Mouse (Mus musculus): ENCODE measurements at regions not wholly inside any gene's neighbourhood (a gene's known extent, or its start where the extent isn't known, plus 50 kb on each side); places are given as distances from the start of the nearest gene placed in this dataset.

DNA sequence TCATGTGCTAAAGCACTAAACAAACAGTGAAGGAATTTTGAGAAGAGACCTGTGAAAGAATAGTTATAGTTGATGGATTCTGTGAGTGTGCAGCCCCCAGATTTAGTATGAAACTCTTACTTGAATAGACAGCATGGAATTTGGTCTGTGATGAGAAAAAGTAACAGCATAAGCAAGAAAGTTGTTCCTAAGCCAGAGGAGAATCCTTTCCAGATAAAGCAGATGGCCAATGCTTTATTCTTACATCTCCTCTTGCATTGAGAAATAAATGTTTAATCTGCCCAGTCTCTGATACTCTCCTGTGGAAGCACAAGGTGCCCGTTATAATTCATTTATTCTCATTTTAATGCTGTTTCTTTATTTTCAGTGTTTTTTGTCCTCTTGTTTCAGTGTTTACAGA lies 263.5 kb downstream of the Tecrl start:
- H3K4me3 ChIP-seq (ENCODE audit: insufficient read depth, low read length) = no peak overlapping the region
- no peak overlapping the region for H3K27ac ChIP-seq (ENCODE audit: insufficient read depth, low read length)
- TF ChIP-seq POLR2A (IDR thresholded peaks at IDR 0.05; ENCODE audit: extremely low read depth, insufficient read depth, low read length) (no peak), CTCF (IDR thresholded peaks at IDR 0.05; ENCODE audit: extremely low read depth, insufficient read depth, low read length) (no peak)
- no peaks in the 10 kb centered on the region for H3K4me1 ChIP-seq (ENCODE audit: control insufficient read depth, insufficient read depth, low read length)

- Histone ChIP-seq H3K4me1 (ENCODE audit: control insufficient read depth, insufficient read depth, low read length) (no peaks in the 10 kb centered on the region), H3K27ac (ENCODE audit: insufficient read depth, low read length) (peak overlapping the region; percentile 59), H3K4me3 (ENCODE audit: insufficient read depth, low read length) (no peak overlapping the region)
- TF ChIP-seq POLR2A (IDR thresholded peaks at IDR 0.05; ENCODE audit: extremely low read depth, insufficient read depth, low read length) (no peak), CTCF (IDR thresholded peaks at IDR 0.05; ENCODE audit: extremely low read depth, insufficient read depth, low read length) (no peak)
These were observed 300.2 kb downstream of the Tecrl start for GRCm38 (mm10) chr5:83054819-83055218.

GRCm38 (mm10) chr5:83047214-83047613 lies 307.8 kb downstream of the Tecrl start:
- no peak overlapping the region for H3K4me3 ChIP-seq (ENCODE audit: insufficient read depth, low read length)
- TF ChIP-seq CTCF (IDR thresholded peaks at IDR 0.05; ENCODE audit: extremely low read depth, insufficient read depth, low read length) = no peak
- no peak for TF ChIP-seq POLR2A (IDR thresholded peaks at IDR 0.05; ENCODE audit: extremely low read depth, insufficient read depth, low read length)
- no peaks in the 10 kb centered on the region for H3K4me1 ChIP-seq (ENCODE audit: control insufficient read depth, insufficient read depth, low read length)
- no peak overlapping the region for H3K27ac ChIP-seq (ENCODE audit: insufficient read depth, low read length)

GRCm38 (mm10) chr5:83029703-83030102 lies 325.3 kb downstream of the Tecrl start:
- Histone ChIP-seq H3K4me3 (ENCODE audit: insufficient read depth, low read length) (no peak overlapping the region), H3K4me1 (ENCODE audit: control insufficient read depth, insufficient read depth, low read length) (no peaks in the 10 kb centered on the region), H3K27ac (ENCODE audit: insufficient read depth, low read length) (no peak overlapping the region)
- TF ChIP-seq CTCF (IDR thresholded peaks at IDR 0.05; ENCODE audit: extremely low read depth, insufficient read depth, low read length) = no peak

DNA sequence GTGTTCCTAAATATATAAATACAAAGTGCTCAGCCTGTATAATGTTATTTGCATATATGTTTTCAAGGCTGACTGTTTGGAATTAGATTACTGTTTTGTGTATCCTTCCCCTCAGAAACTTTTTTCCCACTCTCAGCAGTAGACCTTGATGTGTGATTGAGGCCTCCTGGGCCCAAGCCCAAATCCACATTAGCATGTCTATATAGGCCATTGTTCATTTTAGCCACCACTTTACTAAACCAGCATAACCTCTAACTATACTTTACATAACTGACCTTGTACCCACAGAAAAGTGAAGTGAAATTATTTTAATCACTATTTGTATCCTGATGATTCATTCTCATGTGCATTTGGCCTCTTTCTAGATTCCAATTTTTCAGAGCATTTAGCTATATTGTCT lies 349.0 kb downstream of the Tecrl start:
- Histone ChIP-seq H3K4me3 (ENCODE audit: insufficient read depth, low read length) (no peak overlapping the region), H3K4me1 (ENCODE audit: control insufficient read depth, insufficient read depth, low read length) (no peaks in the 10 kb centered on the region), H3K27ac (ENCODE audit: insufficient read depth, low read length) (no peak overlapping the region)
- TF ChIP-seq POLR2A (IDR thresholded peaks at IDR 0.05; ENCODE audit: extremely low read depth, insufficient read depth, low read length) (no peak), CTCF (IDR thresholded peaks at IDR 0.05; ENCODE audit: extremely low read depth, insufficient read depth, low read length) (no peak)

GRCm38 (mm10) chr5:82989056-82989455 lies 365.9 kb downstream of the Tecrl start:
- Histone ChIP-seq H3K4me3 (ENCODE audit: insufficient read depth, low read length) (no peak overlapping the region), H3K27ac (ENCODE audit: insufficient read depth, low read length) (no peak overlapping the region), H3K4me1 (ENCODE audit: control insufficient read depth, insufficient read depth, low read length) (no peaks in the 10 kb centered on the region)
- TF ChIP-seq POLR2A (IDR thresholded peaks at IDR 0.05; ENCODE audit: extremely low read depth, insufficient read depth, low read length) (no peak), CTCF (IDR thresholded peaks at IDR 0.05; ENCODE audit: extremely low read depth, insufficient read depth, low read length) (no peak)

GRCm38 (mm10) chr5:82969315-82969714 lies 385.7 kb downstream of the Tecrl start:
- TF ChIP-seq POLR2A (IDR thresholded peaks at IDR 0.05; ENCODE audit: extremely low read depth, insufficient read depth, low read length) (no peak), CTCF (IDR thresholded peaks at IDR 0.05; ENCODE audit: extremely low read depth, insufficient read depth, low read length) (no peak)
- no peak overlapping the region for H3K27ac ChIP-seq (ENCODE audit: insufficient read depth, low read length)
- H3K4me3 ChIP-seq (ENCODE audit: insufficient read depth, low read length) = no peak overlapping the region
- H3K4me1 ChIP-seq (ENCODE audit: control insufficient read depth, insufficient read depth, low read length) = no peaks in the 10 kb centered on the region

- H3K27ac ChIP-seq (ENCODE audit: insufficient read depth, low read length) = no peak overlapping the region
- TF ChIP-seq CTCF (IDR thresholded peaks at IDR 0.05; ENCODE audit: extremely low read depth, insufficient read depth, low read length) (no peak), POLR2A (IDR thresholded peaks at IDR 0.05; ENCODE audit: extremely low read depth, insufficient read depth, low read length) (no peak)
- no peak overlapping the region for H3K4me3 ChIP-seq (ENCODE audit: insufficient read depth, low read length)
- H3K4me1 ChIP-seq (ENCODE audit: control insufficient read depth, insufficient read depth, low read length) = no peaks in the 10 kb centered on the region
These were observed 388.2 kb downstream of the Tecrl start for GRCm38 (mm10) chr5:82966824-82967223.

DNA sequence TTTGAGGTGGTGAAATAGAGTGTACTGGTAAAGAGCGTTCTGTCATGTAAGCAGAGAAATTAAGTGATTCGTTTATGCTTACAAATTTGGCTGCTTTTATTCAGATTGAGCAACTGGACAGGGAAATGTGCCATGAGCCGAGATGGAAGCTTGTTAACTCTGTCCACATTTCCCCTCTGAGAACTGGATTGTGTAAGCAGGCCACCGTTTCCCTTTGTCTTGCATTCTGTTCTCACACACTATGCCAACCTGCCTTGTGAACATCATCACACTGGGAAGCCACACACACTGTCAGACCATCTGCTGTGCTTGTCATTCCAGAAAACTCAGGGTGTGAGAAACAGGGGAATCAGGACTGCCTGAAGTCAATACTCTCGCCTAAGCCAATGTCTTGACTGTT lies 388.8 kb downstream of the Tecrl start:
- Histone ChIP-seq H3K4me1 (ENCODE audit: control insufficient read depth, insufficient read depth, low read length) (no peaks in the 10 kb centered on the region), H3K4me3 (ENCODE audit: insufficient read depth, low read length) (no peak overlapping the region), H3K27ac (ENCODE audit: insufficient read depth, low read length) (no peak overlapping the region)
- TF ChIP-seq CTCF (IDR thresholded peaks at IDR 0.05; ENCODE audit: extremely low read depth, insufficient read depth, low read length) = no peak
- no peak for TF ChIP-seq POLR2A (IDR thresholded peaks at IDR 0.05; ENCODE audit: extremely low read depth, insufficient read depth, low read length)

- no peak overlapping the region for H3K4me3 ChIP-seq (ENCODE audit: insufficient read depth, low read length)
- H3K27ac ChIP-seq (ENCODE audit: insufficient read depth, low read length) = no peak overlapping the region
- no peaks in the 10 kb centered on the region for H3K4me1 ChIP-seq (ENCODE audit: control insufficient read depth, insufficient read depth, low read length)
- TF ChIP-seq POLR2A (IDR thresholded peaks at IDR 0.05; ENCODE audit: extremely low read depth, insufficient read depth, low read length) (no peak), CTCF (IDR thresholded peaks at IDR 0.05; ENCODE audit: extremely low read depth, insufficient read depth, low read length) (no peak)
These were observed 390.5 kb downstream of the Tecrl start for GRCm38 (mm10) chr5:82964513-82964912.

DNA sequence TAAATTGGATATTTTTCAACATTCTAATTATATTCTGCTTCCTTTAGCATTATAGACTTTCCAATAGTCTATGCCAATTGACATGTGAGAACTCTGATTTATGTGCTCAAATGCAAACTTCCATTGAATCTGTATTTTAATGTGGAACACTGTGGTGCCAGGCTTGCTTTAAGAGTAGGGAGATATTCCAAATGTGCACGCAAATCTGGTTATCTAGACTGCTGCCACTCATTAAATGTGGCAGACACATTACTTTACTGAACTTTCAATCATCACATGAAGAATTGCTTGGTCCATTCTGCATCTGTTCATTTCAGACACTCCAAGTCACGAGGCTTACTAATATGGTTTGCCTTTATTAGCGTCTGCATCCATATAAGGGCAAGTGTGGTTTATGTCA lies 399.0 kb downstream of the Tecrl start:
- no peaks in the 10 kb centered on the region for H3K4me1 ChIP-seq (ENCODE audit: control insufficient read depth, insufficient read depth, low read length)
- TF ChIP-seq POLR2A (IDR thresholded peaks at IDR 0.05; ENCODE audit: extremely low read depth, insufficient read depth, low read length) (no peak), CTCF (IDR thresholded peaks at IDR 0.05; ENCODE audit: extremely low read depth, insufficient read depth, low read length) (no peak)
- H3K4me3 ChIP-seq (ENCODE audit: insufficient read depth, low read length) = no peak overlapping the region
- H3K27ac ChIP-seq (ENCODE audit: insufficient read depth, low read length) = no peak overlapping the region
